Mouse (Mus musculus) T-cell, adult 66 days (primary cell): ENCODE results near the gene Prune1. TPM values are rescaled to one million over a fixed set of nuclear protein-coding genes. Genes with fewer than 3 reads are reported as not detected.

Experiments used
- total RNA-seq, 2 experiments: library from RNA; stranded (reverse); gene quantifications; 3 replicates in 1 of 2; 4 replicates in 1 of 2; pipeline ENCODE4 v1.2.4; 2023

Prune1 gene
- 1 to 10 TPM; 8.6 to 9.1 TPM for total RNA-seq

GRCm38 (mm10) chr3:95281216-95282126, at the start of gene Prune1, which contains the start of gene Mindy1:
Gene Prune1, minus strand, starts transcription at chr3:95282076.
Gene Mindy1, plus strand, starts transcription at chr3:95281345.

GRCm38 (mm10) chr3:95314486-95315093, 32.7 kb upstream of the Prune1 start, which contains the start of gene Cers2:
Gene Cers2, plus strand, starts transcription at chr3:95314791.

GRCm38 (mm10) chr3:95307100-95307499, 25.2 kb upstream of the Prune1 start, which contains the start of gene Anxa9:
Gene Anxa9, minus strand, starts transcription at chr3:95307176.

GRCm38 (mm10) chr3:95250783-95251424, 31.0 kb downstream of the Prune1 start, which contains the start of gene Bnipl:
Gene Bnipl, minus strand, starts transcription at chr3:95251193.

GRCm38 (mm10) chr3:95241498-95241897, 40.4 kb downstream of the Prune1 start, which contains the start of gene Gm128:
Gene Gm128, minus strand, starts transcription at chr3:95241598.

GRCm38 (mm10) chr3:95231298-95232221, 50.3 kb downstream of the Prune1 start, which contains the start of gene Mllt11:
Gene Mllt11, minus strand, starts transcription at chr3:95232171.

GRCm38 (mm10) chr3:95228148-95228893, 53.6 kb downstream of the Prune1 start, which contains the start of gene Cdc42se1:
Gene Cdc42se1, plus strand, starts transcription at chr3:95228732.

GRCm38 (mm10) chr3:95217255-95218134, 64.4 kb downstream of the Prune1 start, which contains the start of gene Gabpb2:
Gene Gabpb2, minus strand, starts transcription at chr3:95217916.

Other genes starting within 250 kb of the Prune1 start
- gene Psmd4, start 239.5 kb downstream of the Prune1 start, total RNA-seq, result 100 to 1,000 TPM; 129 to 138 TPM
- 10 to 100 TPM; 50.7 to 51.1 TPM for gene Pip5k1a, start 175.1 kb downstream of the Prune1 start, total RNA-seq
- 10 to 100 TPM; 52.0 to 60.6 TPM for gene Vps72, start 171.1 kb downstream of the Prune1 start, total RNA-seq
- gene Tmod4, start 157.6 kb downstream of the Prune1 start, total RNA-seq, result 1 to 10 TPM; 1.8 to 2.5 TPM
- 10 to 100 TPM; 73.5 to 75.0 TPM for gene Scnm1, start 148.1 kb downstream of the Prune1 start, total RNA-seq
- 1 to 10 TPM; 4.9 to 6.6 TPM for gene Lysmd1, start 148.0 kb downstream of the Prune1 start, total RNA-seq
- gene Tnfaip8l2, start 139.7 kb downstream of the Prune1 start, total RNA-seq, result 10 to 100 TPM; 72.2 to 80.0 TPM
- 1 to 10 TPM; 3.1 to 5.3 TPM for gene Sema6c, start 121.6 kb downstream of the Prune1 start, total RNA-seq
- 10 to 100 TPM; 73.2 to 77.2 TPM for gene Gabpb2, start 64.2 kb downstream of the Prune1 start, total RNA-seq
- 100 to 1,000 TPM; 269 to 294 TPM for gene Cdc42se1, start 53.3 kb downstream of the Prune1 start, total RNA-seq
- gene Mllt11, start 49.9 kb downstream of the Prune1 start, total RNA-seq, result 1 to 10 TPM; 9.8 TPM
- not detected for gene Gm128, start 40.5 kb downstream of the Prune1 start, total RNA-seq
- gene Bnipl, start 30.9 kb downstream of the Prune1 start, total RNA-seq, result 1 to 10 TPM in 1 of 2 experiments, not detected in 1; 1.0 TPM
- gene Mindy1, start 731 bp downstream of the Prune1 start, total RNA-seq, result 10 to 100 TPM; 14.8 to 17.9 TPM
- under 1 TPM; 0.38 to 0.71 TPM for gene Anxa9, start 25.1 kb upstream of the Prune1 start, total RNA-seq
- gene Cers2, start 32.7 kb upstream of the Prune1 start, total RNA-seq, result 100 to 1,000 TPM; 116 to 124 TPM
- 10 to 100 TPM; 39.7 to 40.6 TPM for gene Setdb1, start 75.1 kb upstream of the Prune1 start, total RNA-seq
- gene 4930558C23Rik, start 120.8 kb upstream of the Prune1 start, total RNA-seq, result not detected
- gene Arnt, start 152.3 kb upstream of the Prune1 start, total RNA-seq, result 10 to 100 TPM; 65.3 to 77.8 TPM
- 1 to 10 TPM; 3.0 TPM for gene Ctsk, start 217.2 kb upstream of the Prune1 start, total RNA-seq
- gene Ctss, start 244.7 kb upstream of the Prune1 start, total RNA-seq, result 10 to 100 TPM; 90.7 to 96.5 TPM